Mouse (Mus musculus): ENCODE data around the gene Ifi27l2a. TPM values are rescaled to one million over a fixed set of nuclear protein-coding genes. Genes with fewer than 3 reads are reported as not detected.
"Not testable (repeated sequence)": the region's sequence is repeated elsewhere in the genome, so short reads cannot be mapped to it uniquely, and the experiment has no call there.

Ifi27l2a gene
- polyA plus RNA-seq, 1 experiment from 2014 or later: 4.9 TPM

DNA sequence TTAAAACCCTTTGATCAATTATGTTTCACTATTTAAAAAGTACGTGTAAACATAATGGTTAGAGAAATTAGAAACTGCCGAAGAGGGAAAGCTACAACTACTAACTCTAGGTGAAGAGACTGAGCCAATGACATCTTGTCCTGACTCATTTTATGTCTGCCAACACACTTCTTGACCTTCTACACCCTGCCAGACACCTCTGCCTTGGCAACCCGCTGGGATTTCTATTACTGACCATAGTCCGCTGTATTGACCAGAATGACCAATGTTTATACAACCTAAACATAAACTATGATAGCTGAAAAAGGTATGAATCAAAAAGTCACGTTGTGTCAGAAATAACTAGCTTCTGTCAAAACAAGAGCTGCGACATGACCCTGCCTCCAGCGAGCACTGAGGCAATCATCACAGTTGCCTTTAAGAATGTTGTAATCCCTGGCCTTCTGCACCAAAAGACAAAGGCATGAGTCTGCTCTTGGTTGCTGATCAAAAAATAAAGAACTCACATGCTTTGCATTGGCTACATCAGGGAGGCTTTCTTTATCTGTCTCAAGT lies 34.1 kb upstream of the Ifi27l2a start:
- no peak for DNase-seq (ENCODE audit: low spot score)
- H3K4me2 ChIP-seq (ENCODE audit: low read length): no peak overlapping the region
- 82% methylated on average over 7 of the region's 7 CpGs for WGBS
- no peaks in the 10 kb centered on the region for H3K9me3 ChIP-seq (replicated peaks; ENCODE audit: control insufficient read depth, low read length)
- ATAC-seq: no peak
- H3K9ac ChIP-seq (ENCODE audit: low read length): no peak overlapping the region
- H3K4me1 ChIP-seq (ENCODE audit: control insufficient read depth, insufficient read depth, low read length): no peaks in the 10 kb centered on the region
- H3K27me3 ChIP-seq (replicated peaks; ENCODE audit: control insufficient read depth, insufficient read depth, low read length): no peaks in the 10 kb centered on the region
- H3K36me3 ChIP-seq (ENCODE audit: control insufficient read depth, insufficient read depth, low read length): no peaks in the 10 kb centered on the region
- no peak overlapping the region for H3K27ac ChIP-seq (ENCODE audit: low read depth, low read length)
- H3K4me3 ChIP-seq (ENCODE audit: low read depth, low read length): no peak overlapping the region

GRCm38 (mm10) chr12:103476779-103477389 lies 33.4 kb upstream of the Ifi27l2a start:
- DNase-seq (ENCODE audit: low spot score): no peak
- WGBS: 97% methylated on average over 1 of the region's 1 CpGs
- H3K9ac ChIP-seq (ENCODE audit: low read length): no peak overlapping the region
- H3K4me2 ChIP-seq (ENCODE audit: low read length): no peak overlapping the region
- H3K4me3 ChIP-seq (ENCODE audit: low read depth, low read length): no peak overlapping the region
- H3K4me1 ChIP-seq (ENCODE audit: control insufficient read depth, insufficient read depth, low read length): no peaks in the 10 kb centered on the region
- H3K36me3 ChIP-seq (ENCODE audit: control insufficient read depth, insufficient read depth, low read length): no peaks in the 10 kb centered on the region
- no peak for ATAC-seq
- H3K27ac ChIP-seq (ENCODE audit: low read depth, low read length): no peak overlapping the region
- no peaks in the 10 kb centered on the region for H3K9me3 ChIP-seq (replicated peaks; ENCODE audit: control insufficient read depth, low read length)
- H3K27me3 ChIP-seq (replicated peaks; ENCODE audit: control insufficient read depth, insufficient read depth, low read length): no peaks in the 10 kb centered on the region

- Histone ChIP-seq H3K4me1 (ENCODE audit: control insufficient read depth, insufficient read depth, low read length) (no peaks in the 10 kb centered on the region), H3K9ac (ENCODE audit: low read length) (no peak overlapping the region), H3K4me3 (ENCODE audit: low read depth, low read length) (no peak overlapping the region), H3K4me2 (ENCODE audit: low read length) (no peak overlapping the region), H3K27me3 (replicated peaks; ENCODE audit: control insufficient read depth, insufficient read depth, low read length) (no peaks in the 10 kb centered on the region), H3K27ac (ENCODE audit: low read depth, low read length) (no peak overlapping the region), H3K36me3 (ENCODE audit: control insufficient read depth, insufficient read depth, low read length) (no peaks in the 10 kb centered on the region), H3K9me3 (replicated peaks; ENCODE audit: control insufficient read depth, low read length) (no peaks in the 10 kb centered on the region)
- WGBS: 67% methylated on average over 2 of the region's 2 CpGs
- no peak for ATAC-seq
- DNase-seq (ENCODE audit: low spot score): no peak
Observed at GRCm38 (mm10) chr12:103474481-103474880, 31.0 kb upstream of the Ifi27l2a start.

GRCm38 (mm10) chr12:103457140-103457539 lies 13.7 kb upstream of the Ifi27l2a start, which contains the start of gene Ifi27l2b:
Gene Ifi27l2b, minus strand, starts transcription at chr12:103457223.
- Histone ChIP-seq H3K27ac (ENCODE audit: low read depth, low read length) (no peak within 1 kb of the TSS), H3K9ac (ENCODE audit: low read length) (no peak within 1 kb of the TSS), H3K4me3 (ENCODE audit: low read depth, low read length) (no peak within 1 kb of the TSS), H3K27me3 (replicated peaks; ENCODE audit: control insufficient read depth, insufficient read depth, low read length) (no peaks in the 10 kb centered on the region), H3K9me3 (replicated peaks; ENCODE audit: control insufficient read depth, low read length) (no peaks in the 10 kb centered on the region), H3K36me3 (ENCODE audit: control insufficient read depth, insufficient read depth, low read length) (no peaks in the 10 kb centered on the region), H3K4me2 (ENCODE audit: low read length) (no peak within 1 kb of the TSS), H3K4me1 (ENCODE audit: control insufficient read depth, insufficient read depth, low read length) (no peaks in the 10 kb centered on the region)
- ATAC-seq (no peak), DNase-seq (ENCODE audit: low spot score) (no peak)
- 75% methylated on average over 3 of the region's 3 CpGs for WGBS

- not testable (repeated sequence) for DNase-seq (ENCODE audit: low spot score); H3K9me3 ChIP-seq (replicated peaks; ENCODE audit: control insufficient read depth, low read length); H3K4me3 ChIP-seq (ENCODE audit: low read depth, low read length); ATAC-seq; H3K4me1 ChIP-seq (ENCODE audit: control insufficient read depth, insufficient read depth, low read length); H3K27ac ChIP-seq (ENCODE audit: low read depth, low read length); H3K27me3 ChIP-seq (replicated peaks; ENCODE audit: control insufficient read depth, insufficient read depth, low read length); H3K9ac ChIP-seq (ENCODE audit: low read length); H3K4me2 ChIP-seq (ENCODE audit: low read length); H3K36me3 ChIP-seq (ENCODE audit: control insufficient read depth, insufficient read depth, low read length)
- WGBS: no CpG with 5 or more reads among the region's 1 CpGs
Observed at GRCm38 (mm10) chr12:103456727-103457126, 13.2 kb upstream of the Ifi27l2a start.

GRCm38 (mm10) chr12:103453361-103453760 lies 9.9 kb upstream of the Ifi27l2a start:
- Histone ChIP-seq H3K4me2 (ENCODE audit: low read length) (no peak overlapping the region), H3K4me3 (ENCODE audit: low read depth, low read length) (no peak overlapping the region), H3K27me3 (replicated peaks; ENCODE audit: control insufficient read depth, insufficient read depth, low read length) (no peaks in the 10 kb centered on the region), H3K9me3 (replicated peaks; ENCODE audit: control insufficient read depth, low read length) (no peaks in the 10 kb centered on the region), H3K4me1 (ENCODE audit: control insufficient read depth, insufficient read depth, low read length) (no peaks in the 10 kb centered on the region), H3K36me3 (ENCODE audit: control insufficient read depth, insufficient read depth, low read length) (no peaks in the 10 kb centered on the region), H3K9ac (ENCODE audit: low read length) (no peak overlapping the region), H3K27ac (ENCODE audit: low read depth, low read length) (no peak overlapping the region)
- ATAC-seq (no peak), DNase-seq (ENCODE audit: low spot score) (no peak)

GRCm38 (mm10) chr12:103445060-103445459 lies 1.6 kb upstream of the Ifi27l2a start:
- Histone ChIP-seq H3K4me3 (ENCODE audit: low read depth, low read length) (no peak overlapping the region), H3K4me1 (ENCODE audit: control insufficient read depth, insufficient read depth, low read length) (no peaks in the 10 kb centered on the region), H3K36me3 (ENCODE audit: control insufficient read depth, insufficient read depth, low read length) (no peaks in the 10 kb centered on the region), H3K4me2 (ENCODE audit: low read length) (no peak overlapping the region), H3K9me3 (replicated peaks; ENCODE audit: control insufficient read depth, low read length) (no peaks in the 10 kb centered on the region), H3K9ac (ENCODE audit: low read length) (no peak overlapping the region), H3K27ac (ENCODE audit: low read depth, low read length) (no peak overlapping the region), H3K27me3 (replicated peaks; ENCODE audit: control insufficient read depth, insufficient read depth, low read length) (no peaks in the 10 kb centered on the region)
- ATAC-seq: no peak
- WGBS: 59% methylated on average over 3 of the region's 3 CpGs
- no peak for DNase-seq (ENCODE audit: low spot score)

GRCm38 (mm10) chr12:103444261-103444660 lies 781 bp upstream of the Ifi27l2a start:
- H3K4me3 ChIP-seq (ENCODE audit: low read depth, low read length); H3K36me3 ChIP-seq (ENCODE audit: control insufficient read depth, insufficient read depth, low read length); DNase-seq (ENCODE audit: low spot score); H3K4me1 ChIP-seq (ENCODE audit: control insufficient read depth, insufficient read depth, low read length); H3K27me3 ChIP-seq (replicated peaks; ENCODE audit: control insufficient read depth, insufficient read depth, low read length); H3K4me2 ChIP-seq (ENCODE audit: low read length); H3K9ac ChIP-seq (ENCODE audit: low read length); ATAC-seq; H3K27ac ChIP-seq (ENCODE audit: low read depth, low read length); H3K9me3 ChIP-seq (replicated peaks; ENCODE audit: control insufficient read depth, low read length): not testable (repeated sequence)
- 48% methylated on average over 6 of the region's 7 CpGs for WGBS

GRCm38 (mm10) chr12:103437601-103438000 lies 5.9 kb downstream of the Ifi27l2a start:
- 82% methylated on average over 1 of the region's 1 CpGs for whole genome bisulfite sequencing
- H3K27ac ChIP-seq (ENCODE audit: low read depth, low read length): no peak overlapping the region
- no peak overlapping the region for H3K4me2 ChIP-seq (ENCODE audit: low read length)
- H3K36me3 ChIP-seq (ENCODE audit: control insufficient read depth, insufficient read depth, low read length): no peaks in the 10 kb centered on the region
- DNase-seq (ENCODE audit: low spot score): no peak
- H3K27me3 ChIP-seq (replicated peaks; ENCODE audit: control insufficient read depth, insufficient read depth, low read length): no peaks in the 10 kb centered on the region
- no peaks in the 10 kb centered on the region for H3K4me1 ChIP-seq (ENCODE audit: control insufficient read depth, insufficient read depth, low read length)
- H3K9ac ChIP-seq (ENCODE audit: low read length): no peak overlapping the region
- no peaks in the 10 kb centered on the region for H3K9me3 ChIP-seq (replicated peaks; ENCODE audit: control insufficient read depth, low read length)
- ATAC-seq: no peak
- no peak overlapping the region for H3K4me3 ChIP-seq (ENCODE audit: low read depth, low read length)
